Mouse (Mus musculus) testis, adult 2 months (tissue): ENCODE data around the gene Arpc1a.

ENCODE experiments used
- CTCF ChIP-seq: fragments of 200-500 bp; IDR thresholded peaks from 2 replicates; pipeline ENCODE4 v1.5.1; 2012; ENCODE audit warnings: low read depth, mild to moderate bottlenecking, inconsistent platforms, low read length, moderate library complexity; ENCODE audit not compliant: control insufficient read depth, insufficient read depth, insufficient replicate concordance
- POLR2A ChIP-seq: fragments of 200-500 bp; IDR thresholded peaks from 2 replicates; pipeline ENCODE4 v1.6.1; 2012; ENCODE audit warnings: low read depth, mild to moderate bottlenecking, inconsistent platforms, low read length, moderate library complexity; ENCODE audit not compliant: control insufficient read depth

- TF ChIP-seq POLR2A (no peak), CTCF (no peak)
Observed at GRCm38 (mm10) chr5:145098340-145098821, 14.8 kb downstream of the Arpc1a start.
